Mouse (Mus musculus) adrenal gland, adult (tissue): Measurements from ENCODE around the gene Phactr1.

Source experiments
- DNase-seq, 2 experiments: peaks; one replicate each; pipeline ENCODE4 v3.0.0; 2022 to 2023; ENCODE audit warnings: low spot score in 1 of 2; ENCODE audit not compliant: inconsistent age in 2 of 2

Phactr1 gene

DNA sequence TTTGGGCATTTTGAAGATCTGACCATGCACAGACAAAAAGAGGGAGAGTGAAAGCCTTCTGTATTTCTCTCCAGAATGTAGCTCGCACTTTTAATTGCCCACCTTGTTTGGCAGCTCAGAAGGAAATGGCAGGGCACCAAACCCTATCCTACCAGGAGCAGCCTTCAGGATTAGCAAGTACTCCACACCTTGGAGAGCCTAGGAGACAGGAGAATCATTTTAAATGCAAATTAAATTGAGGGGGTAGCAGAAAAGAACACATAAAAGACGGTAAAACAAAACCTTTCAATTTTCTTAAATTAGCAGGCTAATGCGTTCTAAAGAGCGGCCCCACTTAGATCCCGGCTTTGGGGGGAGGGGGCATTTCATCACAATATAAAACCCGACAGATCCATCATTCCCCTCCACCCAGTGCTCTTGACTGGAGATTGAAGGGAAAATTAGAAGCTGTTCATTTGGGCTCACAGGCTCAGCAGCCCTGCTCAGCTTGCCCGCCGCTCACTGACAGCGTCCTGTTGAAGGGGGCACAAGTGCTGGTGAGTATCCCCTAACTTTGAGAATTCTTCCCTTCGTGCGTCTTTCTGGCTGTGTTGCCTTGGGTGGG lies at the start of gene Phactr1:
Gene Phactr1, plus strand, starts transcription at position 233 of the 604 bp plus-strand sequence.
- no peak for DNase-seq

DNA sequence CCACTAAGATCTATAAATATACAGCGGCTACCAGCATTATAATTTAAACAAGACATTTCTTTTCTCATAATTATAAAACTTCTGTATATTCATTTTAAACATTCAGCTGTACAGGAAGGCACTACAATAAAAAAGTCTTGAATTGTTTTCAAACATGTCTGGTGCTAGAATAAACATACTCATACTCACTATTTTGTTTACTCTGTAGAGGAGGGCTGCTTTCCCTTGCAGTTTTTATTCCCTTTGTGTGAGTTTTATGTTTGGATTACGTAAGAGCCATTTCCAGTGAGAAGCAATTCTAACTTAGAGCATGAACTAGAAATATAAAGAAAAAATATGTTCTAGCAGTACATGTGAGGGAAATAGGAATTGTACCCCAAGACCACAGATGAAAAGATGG lies 45.5 kb upstream of the Phactr1 start:
- no peak for DNase-seq

GRCm38 (mm10) chr13:42650228-42650627 lies 30.2 kb upstream of the Phactr1 start:
- no peak for DNase-seq

DNA sequence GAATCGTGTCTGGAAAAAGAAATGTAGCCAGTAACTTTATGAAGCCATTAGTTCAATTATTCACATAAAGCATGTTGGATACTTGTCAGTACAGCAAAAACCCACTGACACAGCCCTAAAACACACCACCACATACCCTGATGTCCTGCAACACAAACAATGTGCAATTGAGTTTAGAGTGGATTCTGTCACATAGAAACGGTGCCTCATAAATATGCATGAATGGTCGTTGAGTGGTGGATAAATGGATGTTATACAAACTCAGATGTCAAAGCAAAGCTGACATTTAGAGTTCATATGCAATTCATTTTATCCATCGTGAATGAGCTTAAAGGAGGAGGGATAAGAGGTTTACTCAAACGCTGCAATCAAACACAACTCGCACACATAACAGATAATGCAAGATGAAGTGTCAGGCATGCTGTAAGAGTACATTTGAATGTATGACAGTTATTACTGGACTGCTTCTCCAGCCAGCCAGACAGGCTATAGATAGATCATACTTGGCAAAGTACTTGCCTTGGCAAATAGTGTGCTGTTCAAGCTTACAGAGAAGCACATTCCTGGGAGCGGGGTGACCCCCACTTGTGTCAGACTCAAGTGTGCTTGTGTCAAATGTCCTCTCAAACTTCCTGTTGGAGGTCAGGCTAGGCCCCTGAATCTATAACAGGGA lies 23.6 kb upstream of the Phactr1 start:
- no peak for DNase-seq

DNA sequence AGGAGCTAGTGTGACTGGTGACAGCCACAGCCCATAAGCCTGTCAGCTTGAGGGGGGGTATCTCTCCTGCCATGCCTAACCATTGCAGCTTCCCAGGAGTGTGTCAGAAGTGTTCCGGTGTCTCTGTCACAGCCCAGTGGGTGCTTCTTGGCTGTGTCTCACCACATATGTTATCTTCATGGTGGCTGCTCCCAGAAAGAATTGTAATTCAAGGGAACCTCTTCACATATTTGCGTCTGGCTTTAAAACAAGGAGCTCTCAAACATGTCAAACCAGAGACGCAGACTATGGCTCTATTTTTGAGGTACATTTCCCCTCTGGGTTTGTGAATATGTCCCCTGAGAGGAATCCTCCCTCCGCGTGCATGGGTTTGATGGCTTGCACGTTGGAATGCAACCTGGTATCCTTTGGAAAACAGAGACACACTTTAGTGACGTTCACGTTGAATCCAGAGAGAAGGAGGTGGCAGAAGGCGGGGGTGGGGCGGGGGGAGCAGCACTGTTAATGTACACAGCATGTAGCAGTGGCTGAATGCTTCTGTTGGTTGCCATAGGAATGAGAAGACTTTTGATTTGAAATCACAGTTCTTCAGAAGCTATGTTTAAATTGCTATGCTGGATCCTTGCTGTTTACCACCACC lies 8.7 kb upstream of the Phactr1 start:
- DNase-seq: no peak

DNA sequence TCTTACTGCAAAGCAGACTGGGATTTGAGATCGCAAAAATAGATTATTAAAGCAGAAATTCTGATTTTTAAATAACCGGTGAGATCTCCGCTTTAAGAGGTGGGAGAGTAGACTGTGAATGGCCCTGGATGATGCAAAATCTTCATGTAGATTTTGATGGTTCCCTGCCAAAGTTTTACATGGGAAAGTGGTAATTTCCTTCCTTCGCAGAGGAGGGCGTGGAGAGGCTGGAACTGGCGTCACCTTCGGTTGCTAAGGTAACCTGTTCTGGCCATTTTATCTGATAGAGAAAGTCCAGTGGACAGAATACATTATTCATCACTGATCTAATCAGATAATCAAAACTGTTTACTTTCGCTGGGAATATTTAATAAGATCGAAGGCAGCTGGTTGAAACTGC lies 876 bp downstream of the Phactr1 start:
- DNase-seq: no peak

GRCm38 (mm10) chr13:42684181-42684580 lies 3.8 kb downstream of the Phactr1 start:
- DNase-seq: no peak

GRCm38 (mm10) chr13:42692233-42692632 lies 11.8 kb downstream of the Phactr1 start:
- DNase-seq: no peak

- peak in 1 of 2 experiments; percentile 36 for DNase-seq
These were observed 16.2 kb downstream of the Phactr1 start for GRCm38 (mm10) chr13:42696641-42697040.

DNA sequence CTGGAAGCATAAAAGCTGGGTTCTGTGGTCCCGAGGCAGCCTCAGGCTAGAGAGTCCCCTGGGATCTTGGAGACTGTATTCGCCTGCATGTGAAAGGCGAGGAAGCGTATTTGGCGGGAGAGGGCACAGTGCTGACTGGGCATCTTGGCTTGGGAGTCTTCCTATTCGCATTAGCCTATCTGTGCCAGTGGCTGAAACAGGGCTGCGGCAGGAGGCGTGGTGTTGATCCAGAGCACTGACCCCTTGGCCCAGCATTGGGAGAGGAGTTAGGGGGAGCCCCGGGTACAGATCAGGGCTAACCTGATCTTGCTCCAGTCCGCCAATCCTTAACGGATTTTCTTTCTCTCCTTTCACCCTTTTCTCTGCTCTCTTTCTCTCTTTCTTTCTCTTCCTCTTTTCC lies 28.7 kb downstream of the Phactr1 start:
- no peak for DNase-seq

DNA sequence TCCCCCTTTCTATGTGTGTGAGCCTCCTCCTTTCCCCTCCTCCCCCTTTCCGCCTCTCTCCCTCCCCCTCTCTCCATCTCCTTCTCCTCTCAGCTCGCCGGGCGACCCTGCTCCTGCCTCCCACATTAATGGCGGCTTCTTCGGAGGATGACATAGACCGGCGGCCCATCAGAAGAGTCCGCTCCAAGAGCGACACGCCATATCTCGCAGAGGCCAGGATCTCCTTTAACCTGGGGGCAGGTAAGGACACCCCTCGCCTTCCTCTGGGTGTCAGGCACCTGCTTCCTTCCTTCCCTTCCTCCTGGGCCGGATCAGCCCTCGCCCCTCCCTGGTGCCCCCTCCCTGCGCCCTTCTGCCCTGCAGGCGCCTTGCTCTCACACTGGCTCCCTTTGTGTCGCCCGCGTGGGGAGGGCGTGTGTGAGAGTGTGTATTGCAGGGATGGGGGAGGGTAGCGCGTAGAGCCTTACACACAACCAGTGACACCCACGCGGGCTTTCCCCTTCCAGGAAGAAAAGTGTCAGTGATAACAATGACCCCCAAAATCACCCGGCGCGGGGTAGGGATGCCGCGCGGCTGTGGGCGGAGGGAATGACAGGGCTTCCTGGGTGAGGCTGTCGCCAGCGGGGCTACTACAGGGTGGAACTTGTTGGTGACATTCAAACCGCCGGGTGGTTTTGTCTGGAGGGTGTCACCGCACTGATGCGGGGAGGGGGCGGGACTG lies 29.3 kb downstream of the Phactr1 start:
- peak in 1 of 2 experiments; percentile 35 for DNase-seq

- peak; percentile 14 to 65 for DNase-seq
These were observed 31.1 kb downstream of the Phactr1 start for GRCm38 (mm10) chr13:42711510-42711909.

- no peak for DNase-seq
These were observed 39.0 kb downstream of the Phactr1 start for GRCm38 (mm10) chr13:42719401-42719800.

DNA sequence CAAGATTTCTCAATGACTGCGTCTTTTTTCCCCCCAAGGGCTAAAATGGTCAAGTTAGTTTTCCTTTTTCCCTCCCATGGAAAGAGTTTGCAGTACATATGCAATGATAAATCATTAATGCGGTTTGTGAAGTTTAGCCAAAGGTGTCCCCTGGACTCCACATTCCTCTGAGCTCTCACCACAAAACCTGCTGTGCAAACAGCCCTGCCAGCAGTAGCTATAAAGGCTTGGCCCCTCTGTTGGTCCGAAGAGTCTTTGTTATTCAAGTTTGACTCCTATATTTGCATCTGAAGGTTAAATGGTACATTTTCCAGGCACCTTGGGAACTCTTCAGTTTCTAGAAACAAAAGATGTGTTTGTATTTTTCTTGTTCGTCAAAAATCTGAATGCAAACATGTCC lies 39.7 kb downstream of the Phactr1 start:
- DNase-seq: no peak

DNA sequence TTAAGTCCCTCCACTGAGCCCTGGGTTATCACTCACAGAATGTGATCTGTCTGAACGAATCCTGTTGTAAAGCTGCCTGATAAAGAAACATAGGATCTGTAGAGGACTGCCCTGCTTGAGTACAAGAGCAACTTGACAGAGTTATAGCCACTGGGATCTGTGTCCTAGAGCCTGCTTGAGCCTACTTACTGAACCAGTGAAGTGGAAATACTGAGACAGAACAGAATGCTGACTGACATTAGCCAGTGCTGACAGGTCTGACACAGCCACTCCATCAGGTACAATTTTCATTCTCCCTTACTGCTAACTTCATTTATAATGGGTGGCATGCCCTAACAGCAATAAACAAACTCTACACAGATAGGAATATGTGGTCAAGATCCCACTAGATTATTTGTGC lies 40.2 kb downstream of the Phactr1 start:
- no peak for DNase-seq

DNA sequence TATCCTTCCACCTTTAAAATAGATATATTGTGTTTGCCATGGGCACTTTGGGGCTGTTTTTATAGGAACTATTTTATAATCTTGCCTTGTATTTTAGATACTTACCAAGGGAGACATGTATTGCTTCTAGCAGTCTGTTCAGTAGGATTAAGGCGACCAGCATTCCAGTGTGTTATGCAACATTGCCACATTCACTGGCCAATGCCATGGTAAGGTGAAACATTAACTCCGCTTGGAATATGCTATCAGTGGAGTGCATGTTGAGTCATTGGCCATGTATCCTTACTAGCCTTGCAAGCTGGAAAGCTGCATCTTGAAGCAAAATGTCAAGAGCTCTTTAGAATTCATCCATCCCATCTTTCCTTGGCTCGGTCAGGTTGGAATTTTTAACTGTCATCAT lies 43.6 kb downstream of the Phactr1 start:
- DNase-seq: no peak

- peak; percentile 14 to 81 for DNase-seq
These were observed 45.3 kb downstream of the Phactr1 start for GRCm38 (mm10) chr13:42725709-42726231.

GRCm38 (mm10) chr13:42737486-42737885 lies 57.1 kb downstream of the Phactr1 start:
- DNase-seq: no peak

DNA sequence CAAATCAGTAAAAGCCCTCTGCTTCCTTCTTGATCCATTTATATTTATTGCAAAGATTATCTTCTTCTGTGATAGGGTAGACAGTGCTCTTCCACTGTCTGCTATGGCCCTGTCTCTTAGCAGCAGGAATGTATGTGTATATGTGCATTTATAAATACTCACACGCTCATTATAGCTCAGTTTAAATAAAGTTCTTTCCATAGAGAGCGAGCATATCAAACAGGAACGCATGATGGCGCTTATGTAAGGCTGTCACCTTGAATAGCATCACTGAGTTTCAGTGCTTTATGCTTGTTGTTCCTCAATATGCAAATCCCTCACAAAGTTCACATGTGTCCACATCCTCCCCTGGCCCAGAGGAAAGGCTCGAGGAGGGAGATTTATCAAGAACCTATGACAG lies 57.7 kb downstream of the Phactr1 start:
- no peak for DNase-seq

GRCm38 (mm10) chr13:42742226-42742625 lies 61.8 kb downstream of the Phactr1 start:
- no peak for DNase-seq

DNA sequence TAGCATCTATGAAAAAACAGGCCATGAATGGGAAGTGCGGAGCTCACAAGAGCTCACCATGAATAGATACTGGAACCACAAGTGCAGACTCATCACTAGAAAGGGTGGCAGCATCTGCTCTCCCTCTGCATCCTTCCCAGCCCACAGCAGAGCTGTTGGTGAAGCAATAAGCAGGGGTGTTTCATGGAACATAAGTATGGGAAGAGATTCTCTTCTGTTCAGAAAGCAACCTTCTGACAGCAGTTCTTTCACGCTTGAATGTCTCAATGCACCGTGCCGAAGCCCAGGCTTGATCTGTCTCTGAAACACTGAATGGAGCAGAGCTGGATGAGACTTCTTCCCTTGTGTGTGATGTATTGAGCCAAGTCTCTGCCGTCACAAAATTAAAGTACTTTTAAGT lies 64.0 kb downstream of the Phactr1 start:
- no peak for DNase-seq
